In the genomic region with DNA sequence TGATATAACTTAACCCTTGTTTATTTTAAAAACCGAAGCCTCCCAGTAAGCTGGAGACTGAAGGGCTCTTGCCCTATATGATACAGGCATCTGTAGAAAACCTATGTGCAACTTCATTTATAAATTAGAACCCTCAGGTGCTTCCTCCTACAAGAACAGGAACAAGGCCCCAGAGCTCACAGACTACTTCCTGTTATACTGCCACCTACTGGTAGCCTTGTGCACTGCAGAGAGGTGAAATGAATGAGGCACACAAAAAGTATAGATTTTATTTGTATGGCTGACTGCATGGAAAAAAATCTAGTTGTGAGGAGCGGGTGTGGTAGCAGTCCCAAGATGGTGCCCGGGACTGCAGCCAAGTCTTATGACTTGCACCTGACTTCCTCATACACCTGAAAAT, we compare ENCODE assay signal across 8 mouse cellular contexts.
A peak's percentile ranks its signal among the peaks of the same experiment; 100 is the strongest.
DNase-seq lines count a peak whose midpoint lies in the region; ATAC-seq lines count a peak whose summit lies in the region.

No protein-coding gene starts in this region.

- H3K27ac ChIP-seq in midbrain, embryonic 14.5 days (replicated peaks; ENCODE audit: low read depth, low read length): no peak overlapping the region
- H3K27ac ChIP-seq in midbrain, embryonic 16.5 days (ENCODE audit: low read length): no peak overlapping the region

- H3K4me1 ChIP-seq in midbrain, embryonic 14.5 days (ENCODE audit: control insufficient read depth, insufficient read depth, low read length): no peaks in the 10 kb centered on the region
- H3K4me1 ChIP-seq in midbrain, embryonic 16.5 days (ENCODE audit: control insufficient read depth, insufficient read depth, low read length): no peaks in the 10 kb centered on the region

- H3K9me3 ChIP-seq in midbrain, embryonic 14.5 days (ENCODE audit: control insufficient read depth, low read length): no peaks in the 10 kb centered on the region
- H3K9me3 ChIP-seq in midbrain, embryonic 16.5 days (replicated peaks; ENCODE audit: control insufficient read depth, low read length, poor library complexity, severe bottlenecking): no peaks in the 10 kb centered on the region

- H3K27me3 ChIP-seq in midbrain, embryonic 14.5 days (ENCODE audit: control insufficient read depth, insufficient read depth, low read length): no peaks in the 10 kb centered on the region
- H3K27me3 ChIP-seq in midbrain, embryonic 16.5 days (ENCODE audit: control insufficient read depth, insufficient read depth, low read depth, low read length): no peaks in the 10 kb centered on the region

- no peak for ATAC-seq in midbrain, embryonic 14.5 days (ENCODE audit: low FRiP score, low TSS enrichment)
- no peak for ATAC-seq in midbrain, embryonic 16.5 days

- H3K9ac ChIP-seq in midbrain, embryonic 14.5 days (replicated peaks; ENCODE audit: low read length): no peak overlapping the region
- no peak overlapping the region for H3K9ac ChIP-seq in midbrain, embryonic 16.5 days (ENCODE audit: low read depth, low read length)

- H3K4me2 ChIP-seq in midbrain, embryonic 14.5 days (ENCODE audit: low read length): no peak overlapping the region
- H3K4me2 ChIP-seq in midbrain, embryonic 16.5 days (ENCODE audit: low read length): no peak overlapping the region

- H3K4me3 ChIP-seq in midbrain, embryonic 14.5 days (replicated peaks; ENCODE audit: low read depth, low read length): no peak overlapping the region
- no peak overlapping the region for H3K4me3 ChIP-seq in midbrain, embryonic 16.5 days (ENCODE audit: low read depth, low read length)

- no peaks in the 10 kb centered on the region for H3K36me3 ChIP-seq in midbrain, embryonic 14.5 days (ENCODE audit: control insufficient read depth, insufficient read depth, low read length)
- H3K36me3 ChIP-seq in midbrain, embryonic 16.5 days (ENCODE audit: control insufficient read depth, insufficient read depth, low read length): no peaks in the 10 kb centered on the region

- peak; percentile 17 for DNase-seq in adrenal gland, postnatal 14 days
- DNase-seq in adrenal gland, postnatal 25 days: no peak
- peak; percentile 4 for DNase-seq in midbrain, embryonic 14.5 days
- peak; percentile 65 for DNase-seq in induced T-regulatory cell, adult 2 months (ENCODE audit: low read depth)
- peak; percentile 29 to 40 for DNase-seq in thymus, postnatal 36 days
- DNase-seq in layer of hippocampus, postnatal 10 days (ENCODE audit: low spot score in 2 of 2): no peak
- DNase-seq in adrenal gland, postnatal 4 days (ENCODE audit: low spot score in 2 of 2): no peak

- WGBS in midbrain, embryonic 14.5 days: 99% methylated on average over 3 of the region's 3 CpGs
- over 99% methylated on average over 3 of the region's 3 CpGs for WGBS in midbrain, embryonic 16.5 days

Comparison
In these comparisons a context has a peak if more than half of its experiments do, and no peak if none do; other contexts are left out.
1. DNase-seq: peak in adrenal gland, postnatal 14 days (single experiment), midbrain, embryonic 14.5 days (single experiment), induced T-regulatory cell, adult 2 months (single experiment) and thymus, postnatal 36 days (2 of 2); none in adrenal gland, postnatal 25 days (single experiment), layer of hippocampus, postnatal 10 days (0 of 2) and adrenal gland, postnatal 4 days (0 of 2).